Mouse (Mus musculus): Measurements from ENCODE around the gene Ppp1r17.

DNA sequence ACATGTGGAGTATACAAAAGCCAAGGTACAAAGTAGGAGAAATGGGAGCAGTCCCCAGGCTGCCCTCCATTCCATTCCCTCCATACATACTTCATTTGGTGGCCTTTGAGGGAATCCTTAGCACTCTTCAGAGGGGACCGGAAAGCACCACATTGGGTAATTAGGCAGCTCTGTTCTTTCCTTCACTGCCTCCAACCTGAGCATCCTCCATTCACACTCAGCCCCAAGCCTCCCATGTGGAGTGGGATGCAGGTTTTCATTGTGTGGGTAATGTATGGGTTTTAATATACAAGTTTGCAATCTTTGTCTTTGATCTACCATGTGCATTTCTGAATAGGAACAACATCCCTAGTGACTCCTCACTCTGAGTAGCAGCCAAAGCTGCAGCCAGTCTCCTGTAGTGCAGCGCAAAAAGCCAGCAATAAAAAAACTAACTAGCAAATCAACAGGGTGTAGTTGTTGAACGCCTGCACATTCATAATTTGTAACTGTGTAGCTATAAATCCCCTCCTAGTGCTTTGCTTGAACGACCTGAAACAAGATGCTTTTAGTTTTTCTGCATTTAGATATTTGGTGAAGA is 22.3 kb downstream of the Ppp1r17 start:
- TF ChIP-seq CTCF (conservative IDR thresholded peaks at IDR 0.05; ENCODE audit: low read length) (no peak), POU5F1 (IDR thresholded peaks at IDR 0.05; ENCODE audit: borderline replicate concordance, low read length) (no peak)
